Mouse (Mus musculus) heart, postnatal 36 days (tissue): Measurements from ENCODE around the gene Robo4. TPM values are rescaled to one million over a fixed set of nuclear protein-coding genes. Genes with fewer than 3 reads are reported as not detected.

ENCODE experiments used
- DNase-seq, 2 experiments: peaks; one replicate each; pipeline ENCODE4 v3.0.0; 2021 to 2022
- intact Hi-C: fragments of 180-260 bp; cut with DNase I; formaldehyde crosslinking; loops from one replicate; pipeline ENCODE4 v1.15.1; 2025
- total RNA-seq, 2 experiments: library from RNA; stranded (reverse); gene quantifications; 2 replicates each; pipeline ENCODE4 v1.2.3; 2021

The Robo4 gene
- total RNA-seq, 2 experiments from 2014 or later, result 29.6 to 38.7 TPM

- DNase-seq, result no peak
- intact Hi-C loops, result loop anchor here (2.0 kb wide), 1 partner anchor 17 kb away; no protein-coding TSS in a partner anchor
These were observed 36.4 kb downstream of the Robo4 start for GRCm38 (mm10) chr9:37437772-37438735.

GRCm38 (mm10) chr9:37452401-37452800, 50.7 kb downstream of the Robo4 start:
- intact Hi-C loops, result no loop called here
- no peak for DNase-seq

GRCm38 (mm10) chr9:37453328-37453727, 51.6 kb downstream of the Robo4 start:
- intact Hi-C loops, result no loop called here
- DNase-seq, result no peak

GRCm38 (mm10) chr9:37454011-37454492, 52.4 kb downstream of the Robo4 start:
- intact Hi-C loops, result loop anchor here (2.0 kb wide), 1 partner anchor 15 kb away; no protein-coding TSS in a partner anchor
- no peak for DNase-seq

- no peak for DNase-seq
- intact Hi-C loops, result loop anchor here (2.0 kb wide), 1 partner anchor 16 kb away; no protein-coding TSS in a partner anchor
These were observed 53.3 kb downstream of the Robo4 start for GRCm38 (mm10) chr9:37454991-37455390.

- DNase-seq, result no peak
- intact Hi-C loops, result loop anchor here (2.0 kb wide), 1 partner anchor 17 kb away; no protein-coding TSS in a partner anchor
These were observed 54.2 kb downstream of the Robo4 start for GRCm38 (mm10) chr9:37455868-37456267.

- intact Hi-C loops, result no loop called here
- no peak for DNase-seq
These were observed 54.8 kb downstream of the Robo4 start for GRCm38 (mm10) chr9:37456481-37456910.

GRCm38 (mm10) chr9:37457151-37457550, 55.5 kb downstream of the Robo4 start:
- intact Hi-C loops, result no loop called here
- no peak for DNase-seq

GRCm38 (mm10) chr9:37459665-37460042, 58.0 kb downstream of the Robo4 start:
- intact Hi-C loops, result loop anchor here (5.0 kb wide), 2 partner anchors 53 to 68 kb away; partner anchors contain the start of gene Esam
- no peak for DNase-seq

GRCm38 (mm10) chr9:37460043-37460960, 58.6 kb downstream of the Robo4 start:
- DNase-seq, result peak; percentile 13 to 20
- intact Hi-C loops, result loop anchor here (5.0 kb wide), 2 partner anchors 52 to 67 kb away; partner anchors contain the start of gene Esam

- intact Hi-C loops, result loop anchor here (5.0 kb wide), 2 partner anchors 51 to 66 kb away; partner anchors contain the start of gene Esam
These were observed 59.3 kb downstream of the Robo4 start for GRCm38 (mm10) chr9:37460961-37461340.

GRCm38 (mm10) chr9:37461571-37461970, 59.9 kb downstream of the Robo4 start:
- intact Hi-C loops, result loop anchor here (5.0 kb wide), 2 partner anchors 51 to 66 kb away; partner anchors contain the start of gene Esam
- no peak for DNase-seq

More at GRCm38 (mm10) chr9:37460961-37461340, 59.3 kb downstream of the Robo4 start:
- no peak for DNase-seq

GRCm38 (mm10) chr9:37462764-37463163, 61.1 kb downstream of the Robo4 start:
- intact Hi-C loops, result loop anchor here (1.0 to 5.0 kb wide), 6 partner anchors 26 to 174 kb away; partner anchors contain the start of gene Esam
- DNase-seq, result peak; percentile 46 to 47

Other genes starting within 250 kb of the Robo4 start
- gene Tmem218, start 193.7 kb upstream of the Robo4 start, total RNA-seq, result 1 to 10 TPM; 6.4 to 7.0 TPM
- 1 to 10 TPM; 2.5 to 4.5 TPM for gene Slc37a2, start 146.2 kb upstream of the Robo4 start, total RNA-seq
- gene Ccdc15, start 53.5 kb upstream of the Robo4 start, total RNA-seq, result 1 to 10 TPM; 1.4 to 2.0 TPM
- gene Hepacam, start 34.5 kb upstream of the Robo4 start, total RNA-seq, result not detected
- gene Robo3, start 31.3 kb downstream of the Robo4 start, total RNA-seq, result not detected
- 1 to 10 TPM; 6.7 to 6.9 TPM for gene Msantd2, start 87.4 kb downstream of the Robo4 start, total RNA-seq
- 10 to 100 TPM; 66.9 to 79.2 TPM for gene Esam, start 126.2 kb downstream of the Robo4 start, total RNA-seq
- gene Vsig2, start 137.4 kb downstream of the Robo4 start, total RNA-seq, result 1 to 10 TPM; 4.0 to 4.7 TPM
- gene Nrgn, start 151.0 kb downstream of the Robo4 start, total RNA-seq, result 1 to 10 TPM; 4.5 to 6.1 TPM
- gene Siae, start 153.8 kb downstream of the Robo4 start, total RNA-seq, result 1 to 10 TPM; 9.6 to 9.7 TPM
- 1 to 10 TPM; 2.6 to 2.7 TPM for gene Spa17, start 211.8 kb downstream of the Robo4 start, total RNA-seq